Mouse (Mus musculus) CD8-positive naive resting alpha-beta T cell, adult 57 days (primary cell): ENCODE results near the gene Ano6. TPM values are rescaled to one million over a fixed set of nuclear protein-coding genes. Genes with fewer than 3 reads are reported as not detected.

Source experiments
- total RNA-seq: library from RNA; stranded (reverse); gene quantifications from one replicate; pipeline ENCODE4 v1.2.4, GENCODE M21; 2023

Ano6 gene
- 66.9 TPM for total RNA-seq

DNA sequence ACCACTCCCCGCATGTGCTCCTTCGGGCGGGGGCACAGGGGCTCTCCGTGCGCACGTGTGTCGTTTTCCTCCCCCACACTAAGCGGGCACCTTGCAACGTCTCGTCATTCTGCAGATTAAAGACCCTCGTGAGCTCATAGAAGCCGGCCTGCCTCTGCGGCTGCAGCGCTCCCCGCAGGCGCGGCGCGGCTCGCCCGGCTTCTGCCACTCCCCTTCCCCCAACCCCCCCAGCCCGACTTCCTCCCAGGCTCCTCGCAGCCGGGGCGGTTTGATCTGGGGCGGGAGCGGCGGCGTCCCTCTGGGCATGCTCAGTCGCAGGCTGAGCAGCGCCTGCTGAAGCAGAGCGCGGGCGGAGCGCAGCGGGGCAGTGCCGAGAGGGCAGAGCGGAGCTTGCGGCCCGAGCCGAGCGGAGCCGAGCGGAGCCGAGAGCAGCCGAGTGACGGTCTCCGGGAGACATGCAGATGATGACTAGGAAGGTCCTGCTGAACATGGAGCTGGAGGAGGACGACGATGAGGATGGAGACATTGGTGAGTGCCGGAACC is at the start of gene Ano6:
Ano6 (plus strand) TSS at position 315 of the 543 bp plus-strand sequence.

Other genes starting within 250 kb of the Ano6 start
- not detected for gene Dbx2, start 134.9 kb upstream of the Ano6 start, total RNA-seq